In the genomic region with DNA sequence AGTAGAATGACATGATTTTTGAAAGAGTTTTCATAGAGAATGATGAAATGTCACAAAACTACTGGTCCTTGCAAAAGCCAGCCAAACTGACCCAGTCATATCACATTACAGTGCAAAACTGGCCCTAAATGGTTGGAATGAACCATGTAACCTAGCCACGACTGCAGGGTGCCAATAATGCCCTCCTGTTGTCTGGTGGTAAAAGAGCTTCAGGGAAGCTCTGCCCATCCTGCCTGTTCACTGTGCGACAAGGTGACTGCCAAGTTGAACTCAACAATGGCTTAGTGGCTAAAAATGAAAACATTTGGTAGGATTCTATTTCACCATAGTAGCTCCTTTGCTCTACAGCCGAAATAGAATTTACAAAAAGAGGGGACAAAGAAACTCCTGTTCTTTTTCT, we compare ENCODE assay signal across 16 mouse cellular contexts.
"Had no signal": no experiment of that assay in that cellular context is flagged by ENCODE, and none has a peak within 500 bp of the region (broad histone marks: within the 10 kb centered on the region; RNA-seq: fewer than 3 reads in every experiment).

No protein-coding gene starts in this region.

- H3K9me3 ChIP-seq: limb, embryonic 12.5 days; limb, embryonic 15.5 days; liver, embryonic 15.5 days had no signal

- H3K4me1 ChIP-seq: limb, embryonic 12.5 days; limb, embryonic 15.5 days; liver, embryonic 15.5 days had no signal

- H3K4me2 ChIP-seq: limb, embryonic 12.5 days; limb, embryonic 15.5 days; liver, embryonic 11.5 days; liver, embryonic 15.5 days; midbrain, embryonic 11.5 days had no signal

- H3K4me3 ChIP-seq: layer of hippocampus, adult 2 months; left cerebral cortex, adult 2 months; limb, embryonic 12.5 days; limb, embryonic 15.5 days; liver, embryonic 15.5 days had no signal

- H3K27me3 ChIP-seq: limb, embryonic 12.5 days; limb, embryonic 15.5 days; liver, embryonic 15.5 days had no signal

- H3K36me3 ChIP-seq: limb, embryonic 12.5 days; limb, embryonic 15.5 days; liver, embryonic 15.5 days had no signal

- H3K9ac ChIP-seq: limb, embryonic 12.5 days; limb, embryonic 15.5 days; liver, embryonic 15.5 days had no signal

- H3K27ac ChIP-seq: kidney, postnatal 0 days; layer of hippocampus, adult 2 months; left cerebral cortex, adult 2 months; limb, embryonic 12.5 days; limb, embryonic 15.5 days; liver, embryonic 15.5 days had no signal

- DNase-seq: kidney, postnatal 25 days; layer of hippocampus, adult 9-11 months; lung, adult 18-20 months; lung, postnatal 14 days; lung, postnatal 4 days; midbrain, embryonic 14.5 days; thymus, adult 18-20 months; thymus, postnatal 4 days had no signal
